ENCODE assay signal across 8 mouse cellular contexts in the genomic region with DNA sequence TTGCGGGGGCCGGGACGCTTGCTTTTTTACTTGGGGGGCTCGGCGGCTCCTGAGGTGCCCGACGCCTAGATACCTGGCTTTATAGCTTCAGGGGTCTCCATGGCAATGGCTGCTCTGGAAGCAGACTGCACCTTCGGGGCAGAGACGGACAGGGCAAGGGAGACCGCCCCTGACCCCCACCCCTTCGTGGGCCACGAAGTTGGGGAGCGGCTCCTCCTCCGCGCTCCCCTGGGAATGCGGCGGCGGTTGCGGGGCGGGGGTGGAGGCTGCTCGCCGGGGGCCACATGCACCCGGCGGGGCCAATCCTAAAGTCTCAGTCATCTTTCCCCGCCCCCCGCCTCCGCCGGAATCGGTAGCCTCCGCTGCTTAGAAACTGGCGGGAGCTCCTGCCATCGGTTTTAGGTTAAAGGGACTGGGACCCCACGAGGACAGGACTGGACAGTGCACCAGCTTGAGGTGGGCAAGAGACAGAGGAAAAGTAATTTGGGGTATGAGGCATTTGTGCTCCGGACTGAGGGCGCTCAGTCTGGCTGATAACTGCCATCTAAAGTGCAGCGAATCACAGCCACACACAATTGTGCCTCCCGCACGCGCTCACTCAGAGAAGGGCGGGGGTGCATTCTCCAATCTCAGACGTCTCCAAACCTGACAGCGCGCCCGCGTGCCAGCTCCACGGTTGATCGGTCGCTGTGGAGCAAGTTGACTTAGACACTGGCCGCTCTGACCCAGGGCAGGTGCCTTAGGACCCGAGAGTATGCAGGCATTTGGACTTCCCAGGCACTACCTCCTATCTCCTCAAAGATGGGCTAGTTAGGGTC. TPM values are rescaled to one million over a fixed set of nuclear protein-coding genes. Genes with fewer than 3 reads are reported as not detected.
DNase-seq lines count a peak whose midpoint lies in the region; ATAC-seq and TF ChIP-seq lines count a peak whose summit lies in the region.

A gene (minus strand): TSS at position 51 of the 818 bp plus-strand sequence.

- H3K4me3 ChIP-seq in kidney, embryonic 15.5 days (replicated peaks): peak within 1 kb of the TSS; percentile 49
- H3K4me3 ChIP-seq in CH12.LX (replicated peaks in 1 of 3; ENCODE audit: low read depth in 2 of 3, low read length in 2 of 3, poor library complexity in 1 of 3): no peak within 1 kb of the TSS
- peak within 1 kb of the TSS; percentile 40 for H3K4me3 ChIP-seq in embryonic facial prominence, embryonic 11.5 days (ENCODE audit: low read depth, low read length)
- H3K4me3 ChIP-seq in midbrain, embryonic 12.5 days: peak within 1 kb of the TSS; percentile 45

- DNase-seq in kidney, adult 11 months: no peak
- no peak for DNase-seq in CH12.LX (ENCODE audit: extremely low read depth)
- no peak for DNase-seq in embryonic facial prominence, embryonic 11.5 days (ENCODE audit: low spot score)
- no peak for DNase-seq in ovary, postnatal 10 days (ENCODE audit: low spot score)

- peak within 1 kb of the TSS; percentile 82 for H3K4me2 ChIP-seq in kidney, embryonic 15.5 days
- peak within 1 kb of the TSS; percentile 37 for H3K4me2 ChIP-seq in CH12.LX (ENCODE audit: insufficient read depth, low read depth, poor library complexity, severe bottlenecking)
- peak within 1 kb of the TSS; percentile 66 for H3K4me2 ChIP-seq in embryonic facial prominence, embryonic 11.5 days (ENCODE audit: low read depth, low read length)
- H3K4me2 ChIP-seq in midbrain, embryonic 12.5 days (replicated peaks): peak within 1 kb of the TSS; percentile 73

- peaks cover 50% of the 10 kb centered on the region for H3K4me1 ChIP-seq in kidney, embryonic 15.5 days
- H3K4me1 ChIP-seq in CH12.LX (ENCODE audit: control insufficient read depth in 1 of 2, insufficient read depth in 2 of 2): peaks cover 5 to 29% of the 10 kb centered on the region in 2 experiments
- H3K4me1 ChIP-seq in embryonic facial prominence, embryonic 11.5 days (ENCODE audit: control insufficient read depth, insufficient read depth, low read length): peaks cover 13% of the 10 kb centered on the region
- peaks cover 45% of the 10 kb centered on the region for H3K4me1 ChIP-seq in midbrain, embryonic 12.5 days

- dilution Hi-C loops in CH12.LX (cut with MboI; ENCODE audit: extremely low pct_ligation_motif_present, extremely low pct_unique_long_range_greater_than_20kb, low sequenced_read_pairs): no loop called here

- no peak within 1 kb of the TSS for H3K27ac ChIP-seq in kidney, embryonic 15.5 days
- H3K27ac ChIP-seq in CH12.LX (ENCODE audit: insufficient read depth, low read depth): no peak within 1 kb of the TSS
- H3K27ac ChIP-seq in embryonic facial prominence, embryonic 11.5 days (replicated peaks; ENCODE audit: low read depth, low read length): no peak within 1 kb of the TSS
- H3K27ac ChIP-seq in midbrain, embryonic 12.5 days (replicated peaks): no peak within 1 kb of the TSS

- 0 out of 2 replicates have a peak, but pooled peaks have one; percentile 13 for ATAC-seq in kidney, embryonic 15.5 days (replicated peaks; ENCODE audit: low FRiP score)
- ATAC-seq in embryonic facial prominence, embryonic 11.5 days (replicated peaks; ENCODE audit: insufficient number of reproducible peaks, low FRiP score, low TSS enrichment, low read depth): no peak
- peak; percentile 23 for ATAC-seq in inflammation-experienced regulatory T-cells, adult 6 months
- ATAC-seq in midbrain, embryonic 12.5 days (ENCODE audit: low FRiP score, low read depth): no peak
- ATAC-seq in erythroid progenitor cell, adult 5-6 weeks (replicated peaks; ENCODE audit: low FRiP score, poor library complexity, severe bottlenecking): no peak

- TF ChIP-seq CTCF in CH12.LX (conservative IDR thresholded peaks at IDR 0.05 in 1 of 2, IDR thresholded peaks at IDR 0.05 in 1 of 2; ENCODE audit: low read depth in 2 of 2, low read length in 2 of 2): no peak

- 0 out of 2 replicates have a peak within 1 kb of the TSS, but pooled peaks have one; percentile 24 for H3K9ac ChIP-seq in kidney, embryonic 15.5 days
- H3K9ac ChIP-seq in CH12.LX (ENCODE audit: insufficient read depth, low read depth): no peak within 1 kb of the TSS
- peak within 1 kb of the TSS; percentile 32; the same call in 1 of the 2 replicates for H3K9ac ChIP-seq in embryonic facial prominence, embryonic 11.5 days (replicated peaks; ENCODE audit: low read length)
- peak within 1 kb of the TSS; percentile 47; the same call in 1 of the 2 replicates for H3K9ac ChIP-seq in midbrain, embryonic 12.5 days (replicated peaks)

- peaks cover 99% of the 10 kb centered on the region for H3K27me3 ChIP-seq in kidney, embryonic 15.5 days
- no peaks in the 10 kb centered on the region for H3K27me3 ChIP-seq in CH12.LX (replicated peaks)
- peaks cover 94% of the 10 kb centered on the region for H3K27me3 ChIP-seq in embryonic facial prominence, embryonic 11.5 days (ENCODE audit: control insufficient read depth, insufficient read depth, low read length)
- H3K27me3 ChIP-seq in midbrain, embryonic 12.5 days: peaks cover 100% of the 10 kb centered on the region

- H3K79me2 ChIP-seq in CH12.LX (replicated peaks; ENCODE audit: control insufficient read depth, extremely low read depth, insufficient read depth, poor library complexity, severe bottlenecking): no peaks in the 10 kb centered on the region

- no peak for TF ChIP-seq RAD21 in CH12.LX (IDR thresholded peaks at IDR 0.05; ENCODE audit: low read depth, low read length)

- WGBS in kidney, embryonic 15.5 days: under 1% methylated on average over 50 of the region's 50 CpGs
- WGBS in embryonic facial prominence, embryonic 11.5 days: 2% methylated on average over 43 of the region's 50 CpGs
- 1% methylated on average over 50 of the region's 50 CpGs for WGBS in midbrain, embryonic 12.5 days

- TF ChIP-seq EP300 in CH12.LX (IDR thresholded peaks at IDR 0.05; ENCODE audit: low read length): no peak

- no peaks in the 10 kb centered on the region for H3K9me3 ChIP-seq in kidney, embryonic 15.5 days (replicated peaks)
- H3K9me3 ChIP-seq in CH12.LX (replicated peaks; ENCODE audit: low read length): peaks cover 21% of the 10 kb centered on the region
- no peaks in the 10 kb centered on the region for H3K9me3 ChIP-seq in embryonic facial prominence, embryonic 11.5 days (replicated peaks; ENCODE audit: control insufficient read depth, low read length)
- H3K9me3 ChIP-seq in midbrain, embryonic 12.5 days: no peaks in the 10 kb centered on the region

- no peaks in the 10 kb centered on the region for H3K36me3 ChIP-seq in kidney, embryonic 15.5 days
- H3K36me3 ChIP-seq in CH12.LX (replicated peaks in 1 of 2; ENCODE audit: control insufficient read depth in 1 of 2, insufficient read depth in 1 of 2, low read length in 1 of 2): peaks cover 0 to 21% of the 10 kb centered on the region in 2 experiments
- no peaks in the 10 kb centered on the region for H3K36me3 ChIP-seq in embryonic facial prominence, embryonic 11.5 days (replicated peaks; ENCODE audit: control insufficient read depth, insufficient read depth, low read depth, low read length)
- H3K36me3 ChIP-seq in midbrain, embryonic 12.5 days: no peaks in the 10 kb centered on the region

- no peak for TF ChIP-seq POLR2A in CH12.LX (IDR thresholded peaks at IDR 0.05; ENCODE audit: low read depth, low read length)

- in situ Hi-C loops in CH12.LX (cut with MboI; ENCODE audit: low pct_ligation_motif_present, low pct_unique_long_range_greater_than_20kb, low sequenced_read_pairs): no loop called here

TF ChIP-seq in CH12.LX, 34 proteins besides CTCF, POLR2A, EP300 and RAD21:
- peak; percentile 42; the same call in 1 of the 2 replicates for TF ChIP-seq BHLHE40 (IDR thresholded peaks at IDR 0.05; ENCODE audit: low read depth, low read length)
- TF ChIP-seq MAZ (IDR thresholded peaks at IDR 0.05; ENCODE audit: low read depth, low read length): no peak

RNA-seq across cellular contexts. Expression of the gene that starts here (rescaled TPM):
- 0.28 and 0.39 TPM in 2 replicates for polyA plus RNA-seq in kidney, embryonic 15.5 days (2015; fragmentation: Nextera tagmentation; extraction: Ambion mirVana)
- total RNA-seq in CH12.LX (2012; rRNA removed) (not detected in 2 replicates), CH12.LX (2014; rRNA removed) (not detected in 2 replicates)
- 0.07 and 0.08 TPM in 2 replicates for polyA plus RNA-seq in CH12.LX (2012; ENCODE audit: insufficient read length, low read depth)
- 0.04 TPM in 1 of 2 replicates, not detected in the other for polyA plus RNA-seq in embryonic facial prominence, embryonic 11.5 days (2014; fragmentation: Nextera tagmentation; extraction: Ambion mirVana)
- polyA plus RNA-seq in inflammation-experienced regulatory T-cells, adult 6 months (2017; shearing (Covaris generic)): not detected
- polyA plus RNA-seq in midbrain, embryonic 12.5 days (2016; fragmentation: Nextera tagmentation; extraction: Ambion mirVana): not detected in 2 replicates
- not detected in 2 replicates for total RNA-seq in erythroid progenitor cell, adult 5-6 weeks (2015; ENCODE audit: low replicate concordance)
- total RNA-seq in erythroid progenitor cell, adult 5-6 weeks (2017; ENCODE audit: low replicate concordance): not detected in 2 replicates

Comparison
In these comparisons a context has a peak if more than half of its experiments do, and no peak if none do; other contexts are left out.
1. Peak in ATAC-seq, H3K4me3 ChIP-seq, H3K9ac ChIP-seq and H3K4me2 ChIP-seq in kidney, embryonic 15.5 days; RNA of the gene not detected or under 1 TPM.
2. Peak in ATAC-seq in inflammation-experienced regulatory T-cells, adult 6 months; RNA of the gene not detected or under 1 TPM.
3. H3K4me3 ChIP-seq: peak in embryonic facial prominence, embryonic 11.5 days (single experiment) and midbrain, embryonic 12.5 days (single experiment); none in CH12.LX (0 of 3).
4. Peak in every context shown above with its lines, with median percentiles within 50 percentile points of each other: H3K4me2 ChIP-seq.